ENCODE assay signal across 23 mouse cellular contexts in genomic region chr7:100470796-100471406, GRCm38 (mm10). TPM values are rescaled to one million over a fixed set of nuclear protein-coding genes. Genes with fewer than 3 reads are reported as not detected.
"Had no signal": no experiment of that assay in that cellular context is flagged by ENCODE, and none has a peak within 500 bp of the region (broad histone marks: within the 10 kb centered on the region; RNA-seq: fewer than 3 reads in every experiment).

No protein-coding gene starts in this region.

- ATAC-seq: intestine, postnatal 0 days; midbrain, embryonic 13.5 days; midbrain, embryonic 16.5 days had no signal

- H3K9me3 ChIP-seq: limb, embryonic 10.5 days; limb, embryonic 13.5 days; lung, embryonic 15.5 days; megakaryocyte, embryonic 14.5 days; midbrain, embryonic 10.5 days; midbrain, embryonic 13.5 days; neural tube, embryonic 13.5 days; stomach, embryonic 15.5 days had no signal

- H3K27me3 ChIP-seq: limb, embryonic 13.5 days; lung, embryonic 15.5 days; midbrain, embryonic 13.5 days; neural tube, embryonic 13.5 days; stomach, embryonic 15.5 days had no signal

- H3K27ac ChIP-seq: kidney, postnatal 0 days; layer of hippocampus, adult 2 months; limb, embryonic 10.5 days; limb, embryonic 13.5 days; lung, embryonic 15.5 days; midbrain, embryonic 10.5 days; midbrain, embryonic 13.5 days; neural tube, embryonic 13.5 days; stomach, embryonic 15.5 days had no signal

- H3K36me3 ChIP-seq: lung, embryonic 15.5 days; stomach, embryonic 15.5 days had no signal

- DNase-seq: kidney, adult 2 months; kidney, postnatal 25 days; layer of hippocampus, adult 9-11 months; lung, postnatal 10 days; lung, postnatal 36 days; spleen, adult 18-20 months; thymus, postnatal 25 days had no signal

- H3K4me3 ChIP-seq: layer of hippocampus, adult 2 months; limb, embryonic 10.5 days; limb, embryonic 13.5 days; lung, embryonic 15.5 days; megakaryocyte, embryonic 14.5 days; midbrain, embryonic 10.5 days; midbrain, embryonic 13.5 days; myocyte; neural tube, embryonic 13.5 days; stomach, embryonic 15.5 days had no signal

- H3K4me2 ChIP-seq: limb, embryonic 13.5 days; lung, embryonic 15.5 days; midbrain, embryonic 13.5 days; neural tube, embryonic 13.5 days; stomach, embryonic 15.5 days had no signal

- H3K4me1 ChIP-seq: limb, embryonic 10.5 days; midbrain, embryonic 10.5 days; midbrain, embryonic 13.5 days; neural tube, embryonic 13.5 days had no signal

- H3K9ac ChIP-seq: limb, embryonic 13.5 days; lung, embryonic 15.5 days; midbrain, embryonic 13.5 days; neural tube, embryonic 13.5 days; stomach, embryonic 15.5 days had no signal

RNA-seq across cellular contexts. Expression of gene Ucp3, which starts 1.9 kb away (rescaled TPM):
- total RNA-seq: liver, adult 2 months; monocyte, adult 5-6 weeks; neutrophil, adult 5-6 weeks had no signal
- polyA plus RNA-seq: intestine, postnatal 0 days; limb, embryonic 10.5 days; liver, adult 2 months; midbrain, embryonic 10.5 days; midbrain, embryonic 13.5 days; midbrain, embryonic 16.5 days; neural tube, embryonic 13.5 days had no signal
